Mouse (Mus musculus): ENCODE results near the gene Sec14l3.

- TF ChIP-seq POLR2A (IDR thresholded peaks at IDR 0.05; ENCODE audit: low read depth, low read length), result no peak
- no peak for TF ChIP-seq CTCF (IDR thresholded peaks at IDR 0.05; ENCODE audit: borderline replicate concordance, insufficient read depth, low read length)
Measured at GRCm38 (mm10) chr11:4043081-4043480, 21.6 kb upstream of the Sec14l3 start.
